In genomic region chr19:32178161-32178560, GRCm38 (mm10) we compare ENCODE assay signal across 12 mouse cellular contexts.
DNase-seq lines count a peak whose midpoint lies in the region; ATAC-seq and TF ChIP-seq lines count a peak whose summit lies in the region.
"Had no signal": no experiment of that assay in that cellular context is flagged by ENCODE, and none has a peak within 500 bp of the region (broad histone marks: within the 10 kb centered on the region; RNA-seq: fewer than 3 reads in every experiment).

No protein-coding gene starts in this region.

- WGBS in heart, embryonic 14.5 days = 74% methylated on average over 2 of the region's 2 CpGs
- WGBS in midbrain, postnatal 0 days = 90% methylated on average over 2 of the region's 2 CpGs
- WGBS in midbrain, embryonic 11.5 days = 95% methylated on average over 2 of the region's 2 CpGs

- TF ChIP-seq CTCF in midbrain, postnatal 0 days (IDR thresholded peaks at IDR 0.05) = no peak

- H3K4me3 ChIP-seq in heart, embryonic 14.5 days (ENCODE audit: control insufficient read depth in 1 of 2, insufficient read depth in 1 of 2, low read depth in 1 of 2, low read length in 2 of 2) = no peak overlapping the region
- no peak overlapping the region for H3K4me3 ChIP-seq in midbrain, postnatal 0 days (ENCODE audit: low read depth, low read length)
- H3K4me3 ChIP-seq in midbrain, embryonic 11.5 days (ENCODE audit: low read depth, low read length) = no peak overlapping the region
- H3K4me3 ChIP-seq: limb, embryonic 12.5 days; megakaryocyte, embryonic 14.5 days had no signal

- H3K9ac ChIP-seq in heart, embryonic 14.5 days (ENCODE audit: low read length) = no peak overlapping the region
- H3K9ac ChIP-seq in midbrain, postnatal 0 days (replicated peaks; ENCODE audit: low read length, poor library complexity, severe bottlenecking) = no peak overlapping the region
- no peak overlapping the region for H3K9ac ChIP-seq in midbrain, embryonic 11.5 days (ENCODE audit: low read length)
- H3K9ac ChIP-seq: limb, embryonic 12.5 days had no signal

- 0 out of 4 replicates have a peak overlapping the region, but pooled peaks have one; percentile 79 to 98 for H3K27ac ChIP-seq in heart, embryonic 14.5 days (replicated peaks in 1 of 2; ENCODE audit: control insufficient read depth in 1 of 2, insufficient read depth in 1 of 2, low read depth in 2 of 2, low read length in 2 of 2)
- no peak overlapping the region for H3K27ac ChIP-seq in midbrain, postnatal 0 days (ENCODE audit: low read depth, low read length)
- H3K27ac ChIP-seq in midbrain, embryonic 11.5 days (ENCODE audit: low read depth, low read length) = no peak overlapping the region
- H3K27ac ChIP-seq: limb, embryonic 12.5 days had no signal

- H3K4me1 ChIP-seq in heart, embryonic 14.5 days (ENCODE audit: control insufficient read depth in 2 of 2, insufficient read depth in 2 of 2, low read length in 2 of 2) = peaks cover 42 to 71% of the 10 kb centered on the region in 2 experiments
- no peaks in the 10 kb centered on the region for H3K4me1 ChIP-seq in midbrain, postnatal 0 days (ENCODE audit: insufficient read depth, low read length)
- H3K4me1 ChIP-seq in midbrain, embryonic 11.5 days (ENCODE audit: control insufficient read depth, insufficient read depth, low read length) = no peaks in the 10 kb centered on the region
- H3K4me1 ChIP-seq: limb, embryonic 12.5 days had no signal

- H3K27me3 ChIP-seq in heart, embryonic 14.5 days (ENCODE audit: control insufficient read depth, insufficient read depth, low read length) = no peaks in the 10 kb centered on the region
- no peaks in the 10 kb centered on the region for H3K27me3 ChIP-seq in midbrain, postnatal 0 days (ENCODE audit: insufficient read depth, low read length)
- no peaks in the 10 kb centered on the region for H3K27me3 ChIP-seq in midbrain, embryonic 11.5 days (ENCODE audit: control insufficient read depth, insufficient read depth, low read length)
- H3K27me3 ChIP-seq: limb, embryonic 12.5 days; megakaryocyte, embryonic 14.5 days had no signal

- no peak for ATAC-seq in heart, embryonic 14.5 days (ENCODE audit: insufficient number of reproducible peaks, insufficient read depth, low FRiP score, low read depth)
- ATAC-seq in midbrain, postnatal 0 days (ENCODE audit: low FRiP score) = no peak
- no peak for ATAC-seq in midbrain, embryonic 11.5 days (ENCODE audit: low FRiP score)
- no peak for ATAC-seq in frontal cortex, adult (ENCODE audit: low TSS enrichment)

- H3K9me3 ChIP-seq in heart, embryonic 14.5 days (ENCODE audit: control insufficient read depth, low read length) = no peaks in the 10 kb centered on the region
- no peaks in the 10 kb centered on the region for H3K9me3 ChIP-seq in midbrain, postnatal 0 days (ENCODE audit: low read length)
- H3K9me3 ChIP-seq in midbrain, embryonic 11.5 days (ENCODE audit: control insufficient read depth, low read length) = no peaks in the 10 kb centered on the region
- H3K9me3 ChIP-seq: limb, embryonic 12.5 days; megakaryocyte, embryonic 14.5 days had no signal

- no peak for DNase-seq in heart, postnatal 4 days
- DNase-seq in midbrain, postnatal 0 days (ENCODE audit: low spot score) = peak; percentile 21
- no peak for DNase-seq in midbrain, embryonic 11.5 days (ENCODE audit: low spot score, missing footprints)
- DNase-seq in cerebellum, postnatal 25 days = peak; percentile 50 to 52
- DNase-seq in layer of hippocampus, postnatal 14 days (ENCODE audit: low spot score in 2 of 2) = no peak
- DNase-seq: kidney, postnatal 14 days; right cerebral cortex, postnatal 4 days; thymus, postnatal 25 days had no signal

- H3K36me3 ChIP-seq in heart, embryonic 14.5 days (ENCODE audit: control insufficient read depth, insufficient read depth, low read length) = 0 out of 2 replicates have a peak, but pooled peaks cover 6% of the 10 kb centered on the region
- no peaks in the 10 kb centered on the region for H3K36me3 ChIP-seq in midbrain, postnatal 0 days (ENCODE audit: insufficient read depth, low read length)
- no peaks in the 10 kb centered on the region for H3K36me3 ChIP-seq in midbrain, embryonic 11.5 days (ENCODE audit: control insufficient read depth, insufficient read depth, low read length)
- H3K36me3 ChIP-seq: limb, embryonic 12.5 days had no signal

- H3K4me2 ChIP-seq in heart, embryonic 14.5 days (ENCODE audit: low read length) = no peak overlapping the region
- no peak overlapping the region for H3K4me2 ChIP-seq in midbrain, postnatal 0 days (ENCODE audit: low read depth, low read length, poor library complexity, severe bottlenecking)
- H3K4me2 ChIP-seq in midbrain, embryonic 11.5 days = no peak overlapping the region
- H3K4me2 ChIP-seq: limb, embryonic 12.5 days had no signal

Comparison
In these comparisons a context has a peak if more than half of its experiments do, and no peak if none do; other contexts are left out.
1. DNase-seq: peak in midbrain, postnatal 0 days (single experiment) and cerebellum, postnatal 25 days (2 of 2); none in heart, postnatal 4 days (single experiment), midbrain, embryonic 11.5 days (single experiment) and layer of hippocampus, postnatal 14 days (0 of 2).
2. H3K27ac ChIP-seq: peak in heart, embryonic 14.5 days (2 of 2); none in midbrain, postnatal 0 days (single experiment) and midbrain, embryonic 11.5 days (single experiment).